Mouse (Mus musculus) lung, adult 2 months (tissue): ENCODE measurements around the gene Tor1b.

ENCODE experiments used
- CTCF ChIP-seq: fragments of 200-500 bp; IDR thresholded peaks from 2 replicates; pipeline ENCODE4 v1.5.1; 2011; ENCODE audit warnings: mild to moderate bottlenecking, low read length, control low read depth; ENCODE audit not compliant: insufficient read depth
- POLR2A ChIP-seq: fragments of 200-500 bp; IDR thresholded peaks from 2 replicates; pipeline ENCODE4 v1.6.1; 2011; ENCODE audit warnings: low read depth, mild to moderate bottlenecking, control low read depth, low read length, borderline replicate concordance; ENCODE audit errors: extremely low read depth

DNA sequence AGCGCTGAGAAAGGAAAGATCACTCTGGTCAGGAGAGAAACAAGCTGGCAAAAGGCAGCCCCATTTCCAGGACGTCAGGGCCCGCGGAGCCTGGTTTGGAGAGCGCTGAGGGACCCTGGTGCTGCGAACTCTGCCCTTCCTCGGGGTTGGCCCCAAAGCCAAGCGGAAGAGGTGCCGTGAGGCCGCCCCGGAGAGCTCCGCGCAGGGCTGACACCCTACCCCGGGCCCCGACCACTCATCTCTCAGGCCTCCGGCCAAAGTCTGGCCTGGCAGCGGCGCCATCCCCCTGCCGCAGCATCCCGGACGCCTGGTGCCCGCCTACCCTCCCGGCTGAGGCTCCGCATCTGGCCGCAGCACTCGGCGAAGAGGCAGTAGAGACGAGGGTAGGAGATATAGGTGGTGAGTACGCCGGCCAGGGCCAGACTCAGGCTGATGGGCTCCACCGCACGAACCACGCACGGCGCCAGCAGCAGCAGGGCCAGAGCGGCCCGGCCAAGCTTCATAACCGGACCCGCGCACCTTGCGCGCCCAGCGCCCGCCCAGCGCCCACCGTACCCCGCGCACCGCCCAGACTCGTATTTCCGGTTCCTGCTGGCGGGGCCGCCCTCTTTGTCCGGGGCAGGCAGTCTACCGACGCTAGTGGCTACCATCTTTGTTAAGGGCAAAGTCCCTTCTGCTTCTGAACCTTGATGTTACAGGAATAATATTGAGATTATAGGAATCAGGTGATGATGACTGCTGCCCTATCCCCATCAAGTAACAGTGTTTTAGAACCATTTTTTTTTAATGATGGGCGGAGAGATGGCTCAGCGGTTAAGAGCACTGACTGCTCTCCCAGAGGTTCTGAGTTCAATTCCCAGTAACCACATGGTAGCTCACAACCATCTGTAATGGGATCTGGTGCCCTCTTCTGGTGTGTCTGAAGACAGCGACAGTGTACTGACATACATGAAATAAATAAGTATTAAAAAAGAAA, 14.9 kb downstream of the Tor1b start, which contains the start of gene Tor1a:
- TF ChIP-seq POLR2A (peak; percentile 83), CTCF (no peak)
